Mouse (Mus musculus) frontal cortex, postnatal 36 days (tissue): ENCODE results near the gene Fam53b.
A peak's percentile ranks its signal among the peaks of the same experiment; 100 is the strongest.
"Not testable (repeated sequence)": the region's sequence is repeated elsewhere in the genome, so short reads cannot be mapped to it uniquely, and the experiment has no call there.

Source experiments
- DNase-seq, 2 experiments: peaks; one replicate each; pipeline ENCODE4 v3.0.0; 2022; ENCODE audit warnings: low spot score in 2 of 2

Gene Fam53b

DNA sequence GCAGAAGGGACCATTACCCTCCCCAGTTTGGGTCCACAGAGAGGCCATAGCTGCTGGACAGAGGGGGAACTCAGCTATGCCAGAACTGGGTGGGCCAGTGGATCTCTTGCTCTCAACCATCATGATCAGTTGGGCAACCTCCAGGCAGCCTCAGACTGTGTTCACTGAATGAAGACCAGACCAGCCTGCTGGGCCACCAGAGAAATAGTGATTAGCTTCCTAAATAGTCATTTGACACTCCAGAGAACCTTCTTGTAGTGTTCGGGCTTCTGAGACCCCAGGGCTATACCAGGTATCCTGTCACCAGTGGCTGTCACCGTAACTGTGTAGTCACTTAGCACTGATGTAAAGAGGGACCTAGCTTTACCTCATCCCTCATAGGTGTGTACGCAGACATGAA is 131.3 kb downstream of the Fam53b start:
- no peak for DNase-seq

DNA sequence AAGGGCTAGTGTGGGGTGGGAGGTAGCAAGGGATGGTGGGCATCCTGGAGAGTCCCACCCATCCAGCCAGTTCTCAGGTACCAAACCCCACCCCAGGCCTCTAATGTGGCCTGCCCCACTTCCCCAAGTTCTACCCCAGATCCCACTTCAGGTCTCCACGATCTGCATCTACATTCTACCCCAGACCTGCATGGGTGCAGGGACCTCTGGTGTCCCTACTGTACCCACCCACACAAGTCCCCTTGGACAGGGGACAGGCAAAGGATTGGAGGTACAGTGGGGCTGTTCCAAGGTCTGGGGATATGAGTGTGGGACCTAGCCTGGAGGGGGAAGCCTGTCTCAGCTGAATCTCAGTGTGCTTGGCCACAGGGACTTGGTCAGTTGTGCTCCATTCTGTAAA is 131.9 kb downstream of the Fam53b start:
- DNase-seq: no peak

DNA sequence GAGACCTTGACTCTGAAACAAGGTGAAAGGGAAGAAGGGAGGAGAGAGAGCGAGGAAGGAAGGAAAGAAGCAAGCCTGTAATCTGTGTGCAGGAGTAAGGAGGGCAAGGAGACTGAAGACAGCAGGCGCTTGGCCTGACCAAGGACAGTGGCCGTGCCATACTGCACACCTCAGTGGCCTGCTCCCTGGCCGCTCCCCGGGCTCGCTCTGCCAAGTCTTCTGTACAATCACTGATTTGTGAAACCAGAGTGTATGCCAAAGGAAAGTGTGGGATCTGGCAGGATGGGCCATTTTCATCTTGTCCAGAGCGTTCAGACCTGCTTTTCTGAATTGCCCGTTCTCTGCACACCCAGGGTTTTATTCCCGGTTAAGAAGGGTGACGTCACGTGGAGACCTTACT is 132.4 kb downstream of the Fam53b start:
- DNase-seq: no peak

DNA sequence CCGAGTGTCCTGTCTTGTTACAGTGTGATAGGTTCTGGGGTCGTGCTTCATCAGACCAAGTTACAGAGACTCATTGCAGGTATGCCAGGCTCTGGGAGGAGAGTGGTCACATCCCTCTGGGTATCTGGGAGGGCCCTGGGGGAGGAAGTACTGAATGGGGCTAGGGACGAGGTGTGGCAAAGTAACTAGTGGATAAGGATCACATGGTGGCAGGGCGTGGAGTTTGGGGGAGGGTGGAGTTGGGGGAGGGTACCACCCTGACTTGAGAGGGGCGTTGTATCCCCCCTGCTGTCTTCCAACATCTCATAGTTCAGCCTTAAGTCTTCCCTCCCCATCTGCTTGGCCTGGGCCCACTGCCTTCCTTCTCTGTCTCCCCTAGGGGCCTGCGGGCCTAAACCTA is 134.1 kb downstream of the Fam53b start:
- no peak for DNase-seq

DNA sequence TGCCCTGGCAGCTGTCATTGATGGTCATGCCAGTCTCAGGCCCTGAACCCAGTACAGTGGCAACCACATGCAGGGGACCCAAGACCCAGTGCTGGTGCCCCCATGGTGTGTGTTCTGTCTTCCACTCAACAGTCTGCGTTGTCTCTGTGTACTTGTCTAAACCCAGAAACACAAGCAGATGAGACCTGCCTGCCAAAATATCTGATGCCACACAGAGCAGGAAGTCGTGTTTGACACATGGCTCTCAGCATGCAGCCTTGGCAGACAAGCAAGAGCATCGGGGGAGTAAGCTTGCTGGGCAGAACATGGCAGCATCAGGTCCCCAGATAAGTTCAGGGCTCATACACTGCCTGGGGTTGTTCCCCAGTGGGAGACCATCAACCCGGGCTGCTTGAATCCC is 134.6 kb downstream of the Fam53b start:
- no peak for DNase-seq

DNA sequence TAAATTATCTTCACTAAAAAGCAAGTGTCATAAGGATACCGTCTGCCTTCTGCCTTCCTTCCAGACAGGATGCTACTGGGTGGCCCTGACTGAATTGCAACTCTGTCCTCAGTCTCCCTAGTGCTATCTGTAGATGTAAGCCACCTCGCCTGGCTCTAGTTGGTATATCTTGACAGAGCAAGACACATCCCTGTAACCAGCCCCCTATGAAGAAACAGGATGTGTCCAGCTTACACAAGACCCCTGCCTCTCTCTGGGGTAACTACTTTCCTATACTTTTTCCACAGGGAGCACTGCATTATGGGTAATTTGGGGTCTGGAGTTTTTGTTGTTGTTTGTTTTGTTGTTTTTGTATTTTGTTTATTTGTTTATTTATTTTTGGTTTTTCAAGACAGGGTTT is 137.8 kb downstream of the Fam53b start:
- no peak for DNase-seq

DNA sequence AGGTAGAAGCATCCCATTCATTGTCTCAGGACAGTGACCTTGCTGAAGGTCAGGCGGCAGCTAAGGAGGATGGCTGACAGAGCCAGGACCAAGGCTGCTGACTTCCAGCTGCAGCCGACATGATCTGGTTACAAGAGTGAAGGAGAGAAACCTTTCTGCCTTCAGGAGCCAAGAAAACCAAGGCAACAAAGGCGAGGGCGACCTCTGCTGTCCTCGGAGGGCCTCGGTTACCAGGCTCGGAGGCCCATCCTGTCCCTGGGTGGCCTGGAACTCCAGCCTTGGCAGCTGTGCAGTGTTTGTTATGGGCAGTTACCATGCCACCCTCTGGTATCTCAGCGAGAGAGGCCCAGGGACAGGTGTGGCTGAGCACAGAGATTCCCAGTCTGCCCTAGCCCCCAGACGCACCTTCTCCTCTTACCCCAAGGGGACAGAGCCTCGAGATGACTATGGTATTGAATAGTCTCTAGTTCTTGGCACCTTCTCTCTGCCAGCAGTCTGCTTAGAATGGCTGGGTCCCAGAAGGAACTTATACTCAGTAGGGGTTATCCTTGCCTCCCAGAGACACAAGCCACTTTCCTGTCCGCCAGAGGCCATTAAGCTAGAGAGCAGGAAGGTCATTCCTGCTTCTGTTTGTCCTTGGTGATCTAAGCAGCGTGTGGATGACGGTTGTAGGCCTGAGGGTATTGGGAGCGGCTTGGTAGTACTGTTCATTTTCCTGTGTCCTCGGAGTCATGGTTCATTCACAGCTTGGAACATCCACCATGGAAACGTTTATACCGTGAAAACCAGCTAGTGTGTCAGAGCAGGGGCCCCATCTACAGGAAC is 139.5 kb downstream of the Fam53b start:
- no peak for DNase-seq

DNA sequence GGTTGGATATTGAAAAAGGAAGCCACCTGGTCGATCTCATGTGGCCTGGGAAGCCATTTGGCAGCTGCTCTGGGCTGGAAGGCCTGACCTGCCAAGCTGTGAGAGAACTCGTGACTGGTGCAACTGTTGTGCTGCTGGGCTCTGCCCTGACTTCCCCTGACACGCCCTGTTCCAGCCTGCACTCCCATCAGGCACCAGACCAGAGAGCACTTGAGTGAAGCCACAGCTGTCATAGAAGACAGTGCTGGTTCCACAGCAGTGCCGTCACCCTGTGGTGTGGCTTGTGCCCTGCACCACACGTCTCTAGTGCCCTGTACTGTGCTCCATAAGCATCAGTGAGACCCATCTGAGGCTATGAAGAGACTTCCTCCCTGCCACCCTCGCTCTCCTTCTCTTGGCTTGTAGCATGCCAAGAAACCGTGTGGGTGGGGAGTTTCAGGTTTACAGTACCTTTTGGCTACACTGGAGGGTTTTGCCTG is 141.2 kb downstream of the Fam53b start:
- peak in 1 of 2 experiments; percentile 47 for DNase-seq

DNA sequence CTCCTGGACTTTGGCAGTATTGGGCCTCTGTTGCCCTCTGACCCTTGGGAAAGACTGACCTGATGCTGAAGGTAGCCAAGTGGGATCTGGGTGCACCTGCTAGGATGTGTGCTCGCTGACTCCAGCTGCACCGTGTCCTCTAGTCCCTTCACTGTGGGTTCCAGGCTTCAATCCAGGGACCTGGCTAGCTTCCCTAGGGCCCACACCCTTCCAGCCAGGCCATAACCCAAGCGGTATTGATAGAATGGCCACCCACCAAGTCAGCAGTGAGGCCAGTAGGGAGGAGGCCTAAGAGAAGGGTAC is 142.9 kb downstream of the Fam53b start:
- DNase-seq: no peak

DNA sequence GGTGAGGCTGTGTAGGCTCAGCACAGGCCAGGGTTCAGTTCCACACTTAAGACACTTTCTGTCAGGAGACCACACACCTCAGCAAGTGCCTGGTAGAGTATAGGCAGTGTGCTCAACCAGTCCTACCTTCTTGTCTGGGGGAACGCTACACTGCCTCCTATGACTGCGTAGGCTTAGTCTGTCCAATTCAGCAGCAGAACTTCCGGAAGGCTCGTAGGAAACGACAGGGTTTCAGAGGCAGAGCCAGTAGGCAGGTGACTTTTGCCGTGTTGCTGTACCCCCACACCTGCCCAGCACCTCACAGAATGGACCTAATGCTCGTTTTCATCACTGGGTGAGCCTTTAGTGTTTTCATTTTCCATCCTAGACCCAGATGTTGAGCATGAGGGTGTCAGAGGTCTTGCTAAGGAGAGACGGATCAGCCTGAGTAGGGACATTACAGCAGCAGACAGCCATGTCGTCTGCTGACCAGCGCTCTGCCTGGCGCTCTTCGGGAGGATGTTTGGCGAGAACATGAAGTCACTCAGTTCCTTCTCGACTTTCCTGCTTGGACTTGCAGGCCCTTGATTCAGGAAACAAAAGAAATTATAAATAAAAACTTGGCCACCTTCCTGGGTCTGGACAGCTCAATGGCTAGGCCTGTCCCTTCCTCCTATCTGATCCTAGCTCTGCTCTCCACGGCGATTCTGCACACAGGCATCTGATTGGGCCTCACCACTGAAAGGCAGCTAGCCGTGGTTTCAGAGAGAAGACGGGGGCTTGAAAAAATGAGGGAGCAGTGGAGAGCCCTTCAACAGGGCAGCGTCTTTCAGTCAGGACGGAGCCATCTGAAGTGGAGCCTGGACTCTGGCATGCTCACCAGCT is 143.5 kb downstream of the Fam53b start:
- no peak for DNase-seq

DNA sequence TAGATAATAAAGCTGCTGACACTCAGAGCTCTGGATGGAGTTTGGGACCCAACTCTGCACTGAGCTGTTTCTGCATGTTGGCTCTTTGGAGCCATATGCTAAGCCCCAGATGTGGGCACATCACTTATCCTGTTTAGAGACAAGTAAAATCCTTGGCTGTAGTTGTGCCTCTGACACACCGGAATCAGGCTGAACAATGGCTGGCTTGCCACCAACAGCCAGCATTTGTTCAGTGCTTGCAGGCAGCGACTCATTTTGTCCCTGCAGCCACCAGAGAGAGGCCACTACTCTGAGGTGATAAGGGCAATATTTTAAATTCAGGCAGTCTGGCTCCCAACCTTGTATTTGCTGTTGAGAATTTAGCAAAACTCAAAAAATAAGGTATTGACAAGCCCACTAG is 145.1 kb downstream of the Fam53b start:
- DNase-seq: no peak

DNA sequence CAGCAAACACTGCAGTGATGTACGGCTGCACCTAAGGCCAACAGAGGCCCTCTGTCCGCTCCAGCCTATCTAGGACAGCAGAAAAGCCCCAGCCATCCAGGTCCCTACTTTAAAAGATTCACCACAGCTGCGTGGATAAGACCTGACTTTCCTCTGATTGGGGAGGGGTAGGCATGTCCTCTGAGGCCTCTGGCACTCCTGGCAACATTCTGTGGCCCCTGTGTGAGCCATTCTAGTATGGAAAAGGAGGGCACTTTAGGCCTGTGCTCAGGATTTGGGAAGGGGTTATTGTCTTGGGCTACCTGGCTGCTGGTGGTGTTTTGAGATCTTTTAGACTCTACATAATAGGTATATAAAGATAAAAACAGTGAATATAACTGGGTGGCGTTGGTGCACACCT is 147.2 kb downstream of the Fam53b start:
- DNase-seq: no peak

DNA sequence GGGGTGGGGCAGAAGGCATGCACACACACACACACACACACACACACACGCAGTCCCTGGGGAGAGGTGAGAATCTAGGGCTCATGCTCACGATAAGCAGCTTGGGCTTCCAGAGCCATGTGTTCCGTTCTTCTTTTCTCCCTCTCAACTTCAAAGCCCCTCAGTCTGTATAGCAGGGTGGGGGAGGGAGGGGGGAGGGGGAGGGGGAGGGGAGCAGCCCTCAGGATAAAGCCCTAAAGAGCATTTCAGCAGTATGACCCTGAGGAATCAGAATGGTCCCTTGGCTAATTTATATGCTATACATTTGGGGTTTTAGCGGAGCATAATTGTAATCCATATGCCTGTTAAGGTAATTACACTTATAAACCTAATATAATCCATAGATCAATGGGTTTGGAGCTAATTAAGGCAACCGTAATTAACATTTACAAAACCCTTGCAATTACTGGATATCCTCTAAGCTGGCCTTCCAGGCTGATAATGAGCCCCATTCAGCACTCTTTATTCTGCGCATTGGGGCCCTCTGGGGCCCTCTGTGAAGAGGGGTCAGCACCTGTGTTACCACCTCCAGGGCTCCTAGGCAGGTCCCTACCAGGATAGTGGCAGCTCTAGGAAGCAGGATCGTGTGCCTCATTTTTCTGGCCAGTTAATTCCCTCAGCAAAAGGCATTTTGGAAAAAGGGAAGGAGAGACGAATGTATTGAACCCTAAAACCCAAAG is 147.9 kb downstream of the Fam53b start:
- no peak for DNase-seq

DNA sequence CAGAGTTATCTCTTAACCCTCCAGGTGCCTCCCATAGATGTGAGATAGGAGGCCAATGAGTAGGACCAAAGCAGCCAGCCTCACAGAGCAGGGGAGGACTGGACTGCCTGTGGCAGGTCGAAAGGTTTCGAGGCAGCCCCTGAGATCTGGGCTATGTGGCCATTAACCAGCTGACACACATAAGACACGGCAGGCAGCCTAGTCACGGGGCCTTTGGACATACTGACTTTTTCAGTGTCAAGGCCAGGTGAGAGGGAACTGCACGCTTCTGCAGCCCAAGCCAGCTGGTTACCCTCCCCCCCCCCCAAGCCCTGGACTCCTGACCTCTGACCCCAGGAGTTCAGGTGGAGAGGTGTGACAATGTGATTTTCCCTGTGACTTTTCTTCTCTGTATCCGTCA is 148.9 kb downstream of the Fam53b start:
- DNase-seq: no peak

DNA sequence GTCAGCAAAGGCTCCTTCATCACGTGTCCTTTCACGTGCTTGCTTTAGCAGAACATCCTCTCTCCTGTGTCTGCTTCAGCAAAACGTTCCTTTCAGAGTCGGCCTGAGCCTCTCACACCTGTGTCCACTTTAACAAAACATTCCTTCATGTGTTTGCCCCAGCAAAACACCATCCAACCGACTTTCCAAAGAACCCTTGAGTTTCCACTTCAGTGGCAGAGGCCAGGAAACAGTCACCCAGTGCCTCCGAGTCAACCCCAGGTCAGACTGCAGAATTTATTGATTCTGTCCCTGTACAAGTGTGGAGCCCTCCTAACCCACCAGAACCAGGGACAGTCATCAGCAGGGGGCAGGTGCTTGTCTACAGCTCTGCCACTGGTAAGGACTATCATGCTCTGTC is 150.9 kb downstream of the Fam53b start:
- not testable (repeated sequence) for DNase-seq
